Comparison of ENCODE assay signal across 23 mouse cellular contexts in the genomic region with DNA sequence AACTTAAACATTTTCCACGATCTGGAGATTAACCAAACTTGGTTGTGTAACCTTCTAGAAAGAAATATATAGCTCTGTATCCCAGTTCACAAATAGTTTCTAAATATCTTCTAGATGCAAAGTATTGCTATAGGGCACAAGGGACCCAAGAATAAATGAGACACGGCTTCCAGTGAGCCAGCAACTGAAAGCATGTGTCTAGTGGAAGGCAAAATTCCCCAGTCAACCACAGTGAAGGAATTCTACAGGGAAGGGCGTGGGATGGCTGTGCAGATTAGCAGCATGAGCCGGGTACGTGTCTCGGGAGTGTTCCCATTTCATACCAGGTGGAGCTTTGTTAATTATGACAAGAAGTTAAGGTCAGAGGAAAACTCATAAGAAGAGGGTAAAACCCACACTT.
"Had no signal": no experiment of that assay in that cellular context is flagged by ENCODE, and none has a peak within 500 bp of the region (broad histone marks: within the 10 kb centered on the region; RNA-seq: fewer than 3 reads in every experiment).

No protein-coding gene starts in this region.

- H3K27me3 ChIP-seq: heart, embryonic 12.5 days; hindbrain, embryonic 15.5 days; intestine, embryonic 15.5 days; limb, embryonic 12.5 days; liver, embryonic 13.5 days; liver, embryonic 15.5 days had no signal

- H3K4me3 ChIP-seq: heart, embryonic 12.5 days; hindbrain, embryonic 13.5 days; hindbrain, embryonic 15.5 days; intestine, embryonic 15.5 days; limb, embryonic 10.5 days; limb, embryonic 12.5 days; liver, embryonic 13.5 days; liver, embryonic 15.5 days had no signal

- H3K9me3 ChIP-seq: hindbrain, embryonic 15.5 days; intestine, embryonic 15.5 days; limb, embryonic 10.5 days; limb, embryonic 12.5 days had no signal

- DNase-seq: forebrain, postnatal 0 days; gastrocnemius, postnatal 14 days; gastrocnemius, postnatal 36 days; heart, adult 18-20 months; heart, postnatal 36 days; kidney, adult 18-20 months; kidney, adult 8-10 months; kidney, postnatal 10 days; kidney, postnatal 25 days; kidney, postnatal 4 days; layer of hippocampus, adult 9-11 months; liver; liver, embryonic 13.5 days had no signal

- H3K4me2 ChIP-seq: heart, embryonic 12.5 days; hindbrain, embryonic 13.5 days; hindbrain, embryonic 15.5 days; intestine, embryonic 15.5 days; limb, embryonic 12.5 days; liver, embryonic 11.5 days; liver, embryonic 13.5 days; liver, embryonic 15.5 days had no signal

- H3K9ac ChIP-seq: forebrain, postnatal 0 days; heart, embryonic 12.5 days; hindbrain, embryonic 13.5 days; hindbrain, embryonic 15.5 days; intestine, embryonic 15.5 days; limb, embryonic 12.5 days; liver, embryonic 13.5 days; liver, embryonic 15.5 days had no signal

- H3K27ac ChIP-seq: hindbrain, embryonic 13.5 days; hindbrain, embryonic 15.5 days; hindbrain, postnatal 0 days; intestine, embryonic 15.5 days; limb, embryonic 10.5 days; limb, embryonic 12.5 days; liver, embryonic 13.5 days; liver, embryonic 15.5 days had no signal

- H3K36me3 ChIP-seq: heart, embryonic 12.5 days; hindbrain, embryonic 13.5 days; hindbrain, embryonic 15.5 days; intestine, embryonic 15.5 days; limb, embryonic 10.5 days; limb, embryonic 12.5 days; liver, embryonic 13.5 days; liver, embryonic 15.5 days had no signal

- ATAC-seq: forebrain, postnatal 0 days; hindbrain, postnatal 0 days; intestine, embryonic 15.5 days; intestine, postnatal 0 days had no signal

- H3K4me1 ChIP-seq: heart, embryonic 12.5 days; hindbrain, embryonic 13.5 days; hindbrain, embryonic 15.5 days; intestine, embryonic 15.5 days; limb, embryonic 10.5 days; limb, embryonic 12.5 days; liver, embryonic 13.5 days; liver, embryonic 15.5 days had no signal
